ENCODE assay signal across 7 mouse cellular contexts in the genomic region with DNA sequence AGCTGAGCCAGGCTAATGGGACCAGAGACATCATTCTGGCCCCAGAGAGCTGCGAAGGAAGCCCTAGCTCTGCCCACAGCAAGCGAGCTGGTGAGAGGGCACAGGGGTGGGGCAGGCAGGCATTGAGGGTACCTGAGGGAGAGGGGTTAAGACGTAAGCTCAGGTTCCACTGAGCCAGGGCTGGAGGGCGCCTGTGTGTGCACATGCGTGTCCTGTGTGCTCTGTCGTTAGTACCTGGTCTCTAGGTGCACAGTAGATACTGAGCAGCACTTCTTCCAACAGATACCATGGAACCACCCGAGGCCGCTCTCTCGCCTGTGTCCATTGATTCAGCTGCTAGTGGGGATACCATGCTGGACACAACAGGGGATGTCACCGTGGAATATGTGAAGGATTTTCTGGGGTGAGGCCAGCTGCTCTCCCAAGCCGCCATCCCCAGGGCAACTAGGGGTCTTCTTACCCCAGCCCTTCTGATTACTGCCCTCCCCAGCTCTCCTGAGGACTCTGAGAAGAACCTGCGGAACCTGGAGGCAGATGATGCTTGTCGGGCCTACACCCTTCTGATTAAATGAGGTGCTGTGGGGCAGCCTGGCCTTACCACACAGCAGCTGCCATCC.
"Had no signal": no experiment of that assay in that cellular context is flagged by ENCODE, and none has a peak within 500 bp of the region (broad histone marks: within the 10 kb centered on the region; RNA-seq: fewer than 3 reads in every experiment).

No protein-coding gene starts in this region.

- DNase-seq: kidney, postnatal 10 days; kidney, postnatal 4 days; liver, embryonic 13.5 days; lung, postnatal 14 days; retina, postnatal 1 day; thymus, adult 18-20 months; thymus, postnatal 14 days had no signal
